Mouse (Mus musculus) heart, adult 2 months (tissue): Measurements from ENCODE around the gene Tiam1. TPM values are rescaled to one million over a fixed set of nuclear protein-coding genes. Genes with fewer than 3 reads are reported as not detected.

Experiments used
- DNase-seq, 2 experiments: peaks; one replicate each; pipeline ENCODE4 v3.0.0; 2021
- H3K27ac ChIP-seq: fragments of 200-600 bp; 2 replicates; pipeline ENCODE4 v1.8.1; 2022
- H3K27me3 ChIP-seq: fragments of 200-500 bp; 2 replicates; pipeline ENCODE4 v1.6.1; 2012; ENCODE audit warnings: mild to moderate bottlenecking, low read length, inconsistent platforms, mixed read lengths; ENCODE audit not compliant: control insufficient read depth, insufficient read depth
- H3K36me3 ChIP-seq: fragments of 200-500 bp; 2 replicates; pipeline ENCODE4 v1.6.1; 2012; ENCODE audit warnings: low read length, inconsistent platforms; ENCODE audit not compliant: control insufficient read depth, insufficient read depth
- H3K4me1 ChIP-seq: fragments of 200-500 bp; 2 replicates; pipeline ENCODE4 v1.6.1; 2011; ENCODE audit warnings: low read length; ENCODE audit not compliant: control insufficient read depth, insufficient read depth
- H3K4me3 ChIP-seq: fragments of 200-600 bp; 2 replicates; pipeline ENCODE4 v1.8.1; 2022
- H3K79me2 ChIP-seq: fragments of 200-500 bp; replicated peaks from 2 replicates; pipeline ENCODE4 v1.6.1; 2012; ENCODE audit warnings: mild to moderate bottlenecking, inconsistent platforms, low read length, moderate library complexity, mixed read lengths; ENCODE audit not compliant: control insufficient read depth, insufficient read depth
- H3K9ac ChIP-seq: fragments of 200-500 bp; 2 replicates; pipeline ENCODE4 v1.6.1; 2012; ENCODE audit warnings: low read depth, mild to moderate bottlenecking, control low read depth, inconsistent platforms, low read length, mixed read lengths
- CTCF ChIP-seq: fragments of 200-600 bp; IDR thresholded peaks from 2 replicates; pipeline ENCODE4 v1.8.1; 2022; ENCODE audit warnings: antibody characterized with exemption, mild to moderate bottlenecking, moderate library complexity
- EP300 ChIP-seq: fragments of 200-500 bp; IDR thresholded peaks from 2 replicates; pipeline ENCODE4 v1.6.1; 2011; ENCODE audit warnings: low read depth, low read length, control low read depth; ENCODE audit not compliant: insufficient read depth
- POLR2A ChIP-seq: fragments of 200-500 bp; IDR thresholded peaks from 2 replicates; pipeline ENCODE4 v1.6.1; 2011; ENCODE audit warnings: mild to moderate bottlenecking, low read depth, low read length, control low read depth; ENCODE audit not compliant: insufficient read depth
- WGBS: fragments of 180-500 bp; shearing (Covaris S2); methylation state at CpG from one replicate; pipeline ENCODE4 v1.1.7; 2018; 5-methylcytosine and 5-hydroxymethylcytosine counted together
- intact Hi-C: fragments of 180-260 bp; cut with DNase I; formaldehyde crosslinking; loops from one replicate; pipeline ENCODE4 v1.15.1; 2025
- long read RNA-seq: library from polyadenylated mRNA; stranded (forward); transcript quantifications from one replicate; pipeline ENCODE4 v2.0.0, GENCODE M21; 2021
- polyA plus RNA-seq: library from polyadenylated mRNA; depleted of rRNA; stranded (reverse); fragments of >200 nt; gene quantifications from 2 replicates; pipeline ENCODE4 v1.2.3, GENCODE M21; 2012; rRNA removed
- total RNA-seq, 2 experiments: library from RNA; stranded (reverse); gene quantifications; 2 replicates each; pipeline ENCODE4 v1.2.3; 2021

Gene Tiam1
- total RNA-seq (1 to 10 TPM; 4.4 to 7.9 TPM), polyA plus RNA-seq (2.3 and 2.5 TPM in 2 replicates)
- long read RNA-seq, partial matches to known transcripts = 1 of 3 reads
- long read RNA-seq, other reads (novel, unspliced or antisense) = 2 of 3 reads

- WGBS = under 1% methylated on average over 64 of the region's 64 CpGs
- H3K9ac ChIP-seq = peak within 1 kb of the TSS; percentile 55
Measured at GRCm38 (mm10) chr16:90143760-90144516, at the start of gene Tiam1. Gene Tiam1 (minus strand): TSS chr16:90143769.

DNA sequence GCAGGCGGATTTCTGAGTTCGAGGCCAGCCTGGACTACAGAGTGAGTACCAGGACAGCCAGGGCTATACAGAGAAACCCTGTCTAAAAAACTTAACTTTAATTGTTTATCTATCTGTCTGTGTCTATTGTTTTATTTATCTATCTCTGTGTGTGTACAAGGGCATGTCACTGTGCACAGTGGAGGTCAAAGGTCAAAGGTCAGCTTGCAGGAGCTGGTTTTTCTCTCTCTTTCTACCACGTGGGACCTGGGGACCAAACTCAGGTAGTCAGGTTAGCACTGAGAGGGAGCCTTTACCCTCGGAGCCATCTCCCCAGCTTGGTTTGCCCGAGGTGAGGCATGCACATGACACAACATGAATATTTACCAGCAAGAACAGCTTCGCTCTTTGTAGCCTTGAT, 47.7 kb upstream of the Tiam1 start:
- WGBS = 82% methylated on average over 6 of the region's 6 CpGs
- Histone ChIP-seq H3K36me3 (no peaks in the 10 kb centered on the region), H3K9ac (no peak overlapping the region), H3K27ac (no peak overlapping the region), H3K27me3 (no peaks in the 10 kb centered on the region), H3K79me2 (no peaks in the 10 kb centered on the region), H3K4me3 (no peak overlapping the region), H3K4me1 (no peaks in the 10 kb centered on the region)
- DNase-seq = no peak
- TF ChIP-seq EP300 = no peak
- intact Hi-C loops = no loop called here

More at GRCm38 (mm10) chr16:90143760-90144516, at the start of gene Tiam1:
- TF ChIP-seq CTCF (peak; percentile 72), EP300 (no peak)
- intact Hi-C loops = no loop called here
- DNase-seq = peak; percentile 94 to 97
- Histone ChIP-seq H3K27ac (no peak within 1 kb of the TSS), H3K36me3 (no peaks in the 10 kb centered on the region), H3K27me3 (peaks cover 5% of the 10 kb centered on the region; the same call in 1 of the 2 replicates), H3K79me2 (no peaks in the 10 kb centered on the region), H3K4me3 (peak within 1 kb of the TSS; percentile 50), H3K4me1 (no peaks in the 10 kb centered on the region)

DNA sequence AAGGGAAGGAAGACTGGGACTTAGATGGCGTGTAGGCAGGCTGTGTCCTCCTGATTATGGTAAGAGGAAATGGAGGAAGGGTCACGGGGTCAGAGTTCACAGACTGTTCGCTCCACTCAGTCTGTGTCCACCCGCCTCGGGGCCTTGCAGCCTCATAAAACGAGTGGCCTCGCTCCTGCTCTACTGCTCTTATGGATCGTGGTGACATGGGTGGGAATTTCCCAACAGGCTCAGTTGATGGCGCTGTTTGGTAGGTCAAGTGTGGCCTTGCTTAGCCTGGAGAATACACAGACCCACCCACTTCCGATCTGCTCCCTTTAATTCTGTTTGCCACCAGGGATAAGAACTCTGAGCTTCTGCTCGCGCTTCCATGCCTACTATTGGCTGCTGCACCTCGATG, 43.9 kb upstream of the Tiam1 start:
- Histone ChIP-seq H3K9ac (no peak overlapping the region), H3K79me2 (no peaks in the 10 kb centered on the region), H3K27ac (no peak overlapping the region), H3K4me3 (no peak overlapping the region), H3K36me3 (no peaks in the 10 kb centered on the region), H3K4me1 (no peaks in the 10 kb centered on the region), H3K27me3 (no peaks in the 10 kb centered on the region)
- TF ChIP-seq CTCF (peak; percentile 62), EP300 (0 out of 2 replicates have a peak, but pooled peaks have one; percentile 40), POLR2A (no peak)
- WGBS = 19% methylated on average over 13 of the region's 13 CpGs
- peak; percentile 37 to 39 for DNase-seq
- intact Hi-C loops = no loop called here

- Histone ChIP-seq H3K27ac (no peak overlapping the region), H3K79me2 (no peaks in the 10 kb centered on the region), H3K36me3 (no peaks in the 10 kb centered on the region), H3K4me3 (no peak overlapping the region), H3K9ac (no peak overlapping the region), H3K4me1 (no peaks in the 10 kb centered on the region), H3K27me3 (no peaks in the 10 kb centered on the region)
- WGBS = 48% methylated on average over 8 of the region's 8 CpGs
- intact Hi-C loops = loop anchor here (1.0 kb wide), 2 partner anchors 342 to 412 kb away; no protein-coding TSS in a partner anchor
- peak; percentile 68 to 81 for DNase-seq
- TF ChIP-seq CTCF (peak; percentile 90), POLR2A (no peak), EP300 (0 out of 2 replicates have a peak, but pooled peaks have one; percentile 48)
Measured at GRCm38 (mm10) chr16:90185928-90186588, 42.5 kb upstream of the Tiam1 start.

DNA sequence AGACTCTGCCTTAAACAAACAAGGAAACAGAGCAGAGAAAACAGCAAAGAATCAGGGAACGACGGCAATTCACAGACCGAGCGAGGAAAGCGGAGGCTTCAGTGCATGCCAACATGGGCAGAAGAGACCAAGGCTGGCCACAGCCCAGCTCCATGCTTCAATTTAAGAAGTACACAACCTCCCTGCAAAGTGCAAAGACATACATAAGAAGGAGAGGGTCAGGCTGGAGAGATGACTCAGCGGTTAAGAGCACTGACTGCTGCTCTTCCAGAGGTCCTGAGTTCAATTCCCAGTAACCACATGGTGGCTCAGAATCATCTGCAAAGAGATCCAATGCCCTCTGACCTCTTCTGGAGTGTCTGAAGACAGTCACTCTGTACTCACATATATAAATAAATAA, 40.6 kb upstream of the Tiam1 start:
- WGBS = 87% methylated on average over 6 of the region's 6 CpGs
- no peak overlapping the region for H3K9ac ChIP-seq
- H3K36me3 ChIP-seq = no peaks in the 10 kb centered on the region
- no peak overlapping the region for H3K4me3 ChIP-seq
- no peak for DNase-seq
- intact Hi-C loops = no loop called here
- no peak for TF ChIP-seq POLR2A
- H3K4me1 ChIP-seq = no peaks in the 10 kb centered on the region
- H3K79me2 ChIP-seq = no peaks in the 10 kb centered on the region
- no peak overlapping the region for H3K27ac ChIP-seq
- no peaks in the 10 kb centered on the region for H3K27me3 ChIP-seq

- DNase-seq = peak in 1 of 2 experiments; percentile 18
- Histone ChIP-seq H3K9ac (no peak overlapping the region), H3K27me3 (no peaks in the 10 kb centered on the region), H3K4me1 (no peaks in the 10 kb centered on the region), H3K36me3 (no peaks in the 10 kb centered on the region), H3K79me2 (no peaks in the 10 kb centered on the region), H3K27ac (no peak overlapping the region), H3K4me3 (no peak overlapping the region)
- intact Hi-C loops = no loop called here
- WGBS = 72% methylated on average over 8 of the region's 8 CpGs
- TF ChIP-seq POLR2A = no peak
- TF ChIP-seq EP300 = no peak
- no peak for TF ChIP-seq CTCF
Measured at GRCm38 (mm10) chr16:90181673-90182072, 38.1 kb upstream of the Tiam1 start.
